Mouse (Mus musculus) hindbrain, embryonic 11.5 days (tissue): Measurements from ENCODE around the gene Dennd1a. TPM values are rescaled to one million over a fixed set of nuclear protein-coding genes. Genes with fewer than 3 reads are reported as not detected.

Source experiments
- ATAC-seq: fragments of 200-750 bp; cut with Nextera tagmentation; 2 replicates; pipeline ENCODE4 v1.8.0; 2017; ENCODE audit warnings: mild to moderate bottlenecking, moderate TSS enrichment, moderate library complexity; ENCODE audit not compliant: low FRiP score
- DNase-seq: peaks from one replicate; pipeline ENCODE4 v3.0.0-alpha.2; 2015; ENCODE audit warnings: low spot score
- H3K27ac ChIP-seq: fragments of 300-500 bp; sonication (generic); 2 replicates; pipeline ENCODE4 v1.5.1; 2014; ENCODE audit warnings: mild to moderate bottlenecking, low read depth, low read length
- H3K27me3 ChIP-seq: fragments of 300-500 bp; sonication (generic); 2 replicates; pipeline ENCODE4 v1.6.1; 2014; ENCODE audit warnings: mild to moderate bottlenecking, low read length, moderate library complexity, mixed read lengths; ENCODE audit not compliant: control insufficient read depth, insufficient read depth
- H3K36me3 ChIP-seq: fragments of 300-500 bp; sonication (generic); 2 replicates; pipeline ENCODE4 v1.6.1; 2014; ENCODE audit warnings: mild to moderate bottlenecking, low read length, moderate library complexity, mixed read lengths; ENCODE audit not compliant: control insufficient read depth, insufficient read depth
- H3K4me1 ChIP-seq: fragments of 300-500 bp; sonication (generic); replicated peaks from 2 replicates; pipeline ENCODE4 v1.6.1; 2014; ENCODE audit warnings: low read length, mixed read lengths; ENCODE audit not compliant: control insufficient read depth, insufficient read depth
- H3K4me2 ChIP-seq: fragments of 300-500 bp; sonication (generic); replicated peaks from 2 replicates; pipeline ENCODE4 v1.6.1; 2014; ENCODE audit warnings: mild to moderate bottlenecking, low read depth, low read length
- H3K4me3 ChIP-seq: fragments of 300-500 bp; sonication (generic); 2 replicates; pipeline ENCODE4 v1.5.1; 2014; ENCODE audit warnings: low read depth, low read length
- H3K9ac ChIP-seq: fragments of 300-500 bp; sonication (generic); 2 replicates; pipeline ENCODE4 v1.6.1; 2014; ENCODE audit warnings: low read depth, low read length
- H3K9me3 ChIP-seq: fragments of 300-500 bp; sonication (generic); 2 replicates; pipeline ENCODE4 v1.6.1; 2016; ENCODE audit warnings: low read length; ENCODE audit not compliant: control insufficient read depth
- WGBS: fragments of 180-500 bp; shearing (Covaris S2); extraction: QIAGEN DNeasy Blood & Tissue Kit; methylation state at CpG from one replicate; pipeline ENCODE4 v1.1.7; 2014; 5-methylcytosine and 5-hydroxymethylcytosine counted together
- polyA plus RNA-seq: library from polyadenylated mRNA; unstranded; fragments of >200 nt; fragmentation: Nextera tagmentation; extraction: Ambion mirVana; gene quantifications from 2 replicates; pipeline ENCODE4 v1.2.1, GENCODE M21; 2014

Gene Dennd1a
- polyA plus RNA-seq, 1 experiment from 2014 or later = 11.3 TPM

DNA sequence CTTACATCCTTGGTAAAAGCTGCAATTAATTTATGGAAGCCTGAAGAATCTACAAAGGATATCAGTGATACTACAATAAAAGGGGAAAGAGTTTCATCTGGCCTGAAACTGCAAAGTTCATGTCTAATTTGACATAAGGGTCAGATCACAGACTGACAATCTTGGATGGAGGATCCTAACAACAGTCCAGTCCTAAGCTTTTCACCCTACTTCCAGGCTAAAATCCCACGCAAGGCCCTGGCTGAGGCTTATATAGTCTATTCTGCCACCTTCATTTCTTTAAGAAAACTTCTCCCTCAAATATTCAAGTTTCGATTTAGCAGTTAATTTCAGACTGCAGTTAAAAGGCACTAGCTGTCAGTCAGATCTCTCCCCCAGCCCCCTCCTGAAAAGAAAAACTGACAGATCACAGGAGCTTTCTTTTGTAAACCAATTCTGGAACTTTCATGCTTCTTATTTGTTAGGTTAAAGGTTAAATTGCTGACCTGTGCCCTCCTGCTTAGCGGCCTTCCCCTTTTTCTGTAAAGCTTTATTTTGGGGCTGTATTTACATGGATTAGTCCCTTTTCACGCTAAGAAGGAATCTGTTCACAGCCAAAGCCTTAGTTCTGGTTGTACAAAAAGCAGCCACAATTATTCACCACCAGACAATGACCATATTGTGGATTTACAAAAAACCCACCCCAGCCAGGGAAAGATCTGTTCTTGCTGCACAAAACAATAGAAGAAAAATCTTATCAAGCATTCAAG is 66.3 kb downstream of the Dennd1a start:
- Histone ChIP-seq H3K27ac (no peak overlapping the region), H3K4me3 (no peak overlapping the region), H3K4me2 (no peak overlapping the region), H3K36me3 (no peaks in the 10 kb centered on the region), H3K9me3 (no peaks in the 10 kb centered on the region), H3K27me3 (peaks cover 61% of the 10 kb centered on the region), H3K9ac (no peak overlapping the region), H3K4me1 (no peaks in the 10 kb centered on the region)
- peak; percentile 65; the same call in 1 of the 2 replicates for ATAC-seq
- 5% methylated on average over 4 of the region's 4 CpGs for WGBS
- DNase-seq = peak; percentile 49

DNA sequence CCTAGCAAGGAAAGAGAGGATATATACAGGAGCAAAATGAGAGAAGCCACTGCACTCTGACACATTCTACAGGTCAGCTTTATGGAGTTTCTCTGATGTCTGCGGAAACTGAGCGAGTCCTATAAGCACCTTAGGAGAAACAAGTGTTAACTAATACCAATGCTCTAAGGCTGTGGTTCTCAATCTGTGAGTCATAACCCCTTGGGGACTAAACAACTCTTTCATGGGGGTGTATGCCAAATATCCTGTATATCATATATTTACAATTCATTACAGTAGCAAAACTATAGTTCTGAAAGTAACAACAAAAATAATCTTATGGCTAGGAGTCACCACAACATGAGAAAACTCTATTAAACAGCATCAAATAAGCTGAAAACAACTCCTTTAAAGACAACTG is 67.5 kb downstream of the Dennd1a start:
- H3K36me3 ChIP-seq = no peaks in the 10 kb centered on the region
- no peak overlapping the region for H3K27ac ChIP-seq
- no peaks in the 10 kb centered on the region for H3K4me1 ChIP-seq
- WGBS = 97% methylated on average over 2 of the region's 2 CpGs
- H3K9ac ChIP-seq = no peak overlapping the region
- ATAC-seq = no peak
- H3K27me3 ChIP-seq = peaks cover 51% of the 10 kb centered on the region
- H3K4me2 ChIP-seq = no peak overlapping the region
- no peak overlapping the region for H3K4me3 ChIP-seq
- no peak for DNase-seq
- H3K9me3 ChIP-seq = no peaks in the 10 kb centered on the region

DNA sequence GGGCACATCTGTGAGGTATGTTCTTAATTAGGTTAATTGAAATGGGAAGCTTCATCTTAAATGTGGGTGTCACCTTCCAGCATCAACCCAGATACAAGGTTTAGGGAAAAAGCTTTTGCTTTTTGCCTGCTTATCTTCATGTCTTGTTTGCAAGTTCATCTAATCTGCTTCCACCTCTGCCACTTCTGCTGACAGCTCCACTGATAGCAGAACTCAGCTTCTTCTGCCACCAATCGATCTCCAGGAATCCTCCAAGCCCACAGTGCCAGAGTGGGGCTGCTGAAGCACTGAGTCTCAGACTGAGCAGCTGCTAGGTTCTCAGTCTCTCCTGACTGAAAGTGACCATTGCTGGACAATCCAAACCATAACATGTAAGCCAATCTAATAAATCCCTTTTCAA is 74.1 kb downstream of the Dennd1a start:
- H3K27ac ChIP-seq = no peak overlapping the region
- no peaks in the 10 kb centered on the region for H3K4me1 ChIP-seq
- H3K9ac ChIP-seq = no peak overlapping the region
- DNase-seq (no peak), ATAC-seq (no peak)
- H3K36me3 ChIP-seq = no peaks in the 10 kb centered on the region
- 92% methylated on average over 1 of the region's 1 CpGs for WGBS
- H3K4me3 ChIP-seq = no peak overlapping the region
- no peak overlapping the region for H3K4me2 ChIP-seq
- no peaks in the 10 kb centered on the region for H3K9me3 ChIP-seq
- H3K27me3 ChIP-seq = peaks cover 12% of the 10 kb centered on the region

DNA sequence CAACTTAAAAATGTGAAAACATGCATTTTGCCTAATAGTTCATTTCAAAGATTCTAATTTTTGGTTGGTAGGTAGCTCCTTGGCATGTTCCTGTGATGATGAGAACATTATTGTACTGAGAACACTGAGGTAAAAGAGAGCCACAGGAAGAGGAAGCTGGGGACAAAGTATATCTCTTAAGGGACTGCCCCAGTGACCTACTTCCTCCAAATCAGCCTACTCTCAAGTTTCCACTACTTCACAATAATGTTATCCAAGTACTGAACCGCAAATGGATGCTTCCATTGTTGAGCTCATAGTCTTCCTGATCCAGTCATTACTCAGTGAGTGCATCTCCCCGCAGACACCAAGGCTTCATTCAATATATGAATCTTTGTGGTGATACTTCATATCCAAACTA is 75.8 kb downstream of the Dennd1a start:
- H3K27me3 ChIP-seq = no peaks in the 10 kb centered on the region
- no peak overlapping the region for H3K4me3 ChIP-seq
- no peak for DNase-seq
- H3K9ac ChIP-seq = no peak overlapping the region
- no peak overlapping the region for H3K27ac ChIP-seq
- 97% methylated on average over 2 of the region's 2 CpGs for WGBS
- ATAC-seq = no peak
- no peaks in the 10 kb centered on the region for H3K4me1 ChIP-seq
- no peak overlapping the region for H3K4me2 ChIP-seq
- no peaks in the 10 kb centered on the region for H3K9me3 ChIP-seq
- H3K36me3 ChIP-seq = no peaks in the 10 kb centered on the region

- H3K9me3 ChIP-seq = no peaks in the 10 kb centered on the region
- WGBS = 95% methylated on average over 1 of the region's 1 CpGs
- no peaks in the 10 kb centered on the region for H3K27me3 ChIP-seq
- DNase-seq (no peak), ATAC-seq (no peak)
- no peaks in the 10 kb centered on the region for H3K4me1 ChIP-seq
- H3K9ac ChIP-seq = no peak overlapping the region
- no peaks in the 10 kb centered on the region for H3K36me3 ChIP-seq
- no peak overlapping the region for H3K27ac ChIP-seq
- no peak overlapping the region for H3K4me3 ChIP-seq
- no peak overlapping the region for H3K4me2 ChIP-seq
These were observed 79.4 kb downstream of the Dennd1a start for GRCm38 (mm10) chr2:38207752-38208151.

DNA sequence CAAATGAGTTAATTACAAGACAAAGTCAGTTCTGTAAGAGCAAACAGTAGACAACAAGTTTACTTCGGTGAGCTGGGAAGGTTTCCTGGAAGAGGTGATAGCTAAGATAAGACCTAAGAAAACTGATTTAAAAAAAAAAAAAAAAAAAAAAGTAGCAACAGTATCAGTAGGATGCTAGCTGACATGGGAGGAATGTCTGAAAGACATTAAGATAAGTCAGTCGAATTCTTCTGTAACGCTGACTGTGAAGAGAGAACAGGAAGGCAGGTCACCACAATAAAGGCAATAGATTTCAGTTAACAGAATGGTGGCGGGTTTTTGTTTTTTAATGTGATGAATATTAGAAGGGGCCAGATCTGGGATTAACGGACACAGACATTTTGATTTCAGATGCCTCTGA is 81.9 kb downstream of the Dennd1a start:
- DNase-seq (no peak), ATAC-seq (no peak)
- WGBS = 79% methylated on average over 5 of the region's 5 CpGs
- Histone ChIP-seq H3K4me1 (no peaks in the 10 kb centered on the region), H3K4me3 (no peak overlapping the region), H3K9ac (no peak overlapping the region), H3K27me3 (no peaks in the 10 kb centered on the region), H3K36me3 (no peaks in the 10 kb centered on the region), H3K4me2 (no peak overlapping the region), H3K9me3 (no peaks in the 10 kb centered on the region), H3K27ac (no peak overlapping the region)

DNA sequence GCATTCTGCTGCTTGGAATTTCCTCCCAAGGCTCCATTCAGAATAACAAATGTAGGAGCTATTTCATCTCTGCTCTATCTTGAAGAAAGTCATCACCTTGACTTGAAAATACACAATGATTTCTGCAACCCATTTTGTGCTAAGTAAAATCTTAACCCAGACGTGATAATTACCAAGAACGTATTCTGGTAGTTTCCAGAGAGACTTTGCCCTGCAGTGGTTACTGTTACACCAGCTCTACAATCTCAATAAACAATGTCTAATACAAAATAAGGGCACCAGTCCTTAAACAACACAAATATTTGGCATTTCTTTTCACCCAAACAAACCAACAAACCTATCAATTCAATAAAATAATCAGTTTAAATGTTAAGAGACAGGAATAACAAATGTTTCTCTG is 82.5 kb downstream of the Dennd1a start:
- Histone ChIP-seq H3K27me3 (no peaks in the 10 kb centered on the region), H3K27ac (no peak overlapping the region), H3K9ac (no peak overlapping the region), H3K4me3 (no peak overlapping the region), H3K36me3 (no peaks in the 10 kb centered on the region), H3K9me3 (no peaks in the 10 kb centered on the region), H3K4me1 (no peaks in the 10 kb centered on the region), H3K4me2 (no peak overlapping the region)
- ATAC-seq (no peak), DNase-seq (no peak)
- WGBS = 88% methylated on average over 2 of the region's 2 CpGs

DNA sequence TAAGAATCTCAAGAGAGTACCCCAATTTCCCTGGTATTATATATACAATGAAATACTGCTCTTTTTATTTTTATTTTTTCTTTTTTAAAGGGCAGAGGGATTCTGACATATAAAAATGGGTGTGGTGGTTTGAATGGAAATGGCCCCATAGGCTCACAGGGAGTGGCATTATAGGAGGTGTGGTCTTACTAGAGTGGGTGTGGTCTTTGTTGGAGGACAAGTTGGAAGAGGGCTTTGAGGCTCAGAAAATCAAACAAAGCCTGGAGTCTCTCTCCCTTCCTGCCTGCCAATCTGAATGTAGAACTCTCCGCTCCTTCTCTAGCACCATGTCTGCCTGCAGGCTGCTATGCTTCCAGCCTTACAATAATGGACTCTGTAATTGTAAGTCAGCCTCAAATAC is 89.1 kb downstream of the Dennd1a start:
- Histone ChIP-seq H3K4me2 (no peak overlapping the region), H3K36me3 (no peaks in the 10 kb centered on the region), H3K9ac (no peak overlapping the region), H3K4me3 (no peak overlapping the region), H3K9me3 (no peaks in the 10 kb centered on the region), H3K27me3 (no peaks in the 10 kb centered on the region), H3K4me1 (no peaks in the 10 kb centered on the region), H3K27ac (no peak overlapping the region)
- ATAC-seq (no peak), DNase-seq (no peak)
- 71% methylated on average over 1 of the region's 1 CpGs for WGBS

- DNase-seq (no peak), ATAC-seq (no peak)
- no peak overlapping the region for H3K9ac ChIP-seq
- 70% methylated on average over 9 of the region's 9 CpGs for WGBS
- no peaks in the 10 kb centered on the region for H3K9me3 ChIP-seq
- H3K4me1 ChIP-seq = no peaks in the 10 kb centered on the region
- H3K27ac ChIP-seq = no peak overlapping the region
- H3K27me3 ChIP-seq = no peaks in the 10 kb centered on the region
- H3K36me3 ChIP-seq = no peaks in the 10 kb centered on the region
- H3K4me3 ChIP-seq = no peak overlapping the region
- no peak overlapping the region for H3K4me2 ChIP-seq
These were observed 90.8 kb downstream of the Dennd1a start for GRCm38 (mm10) chr2:38196199-38197060.
